Comparison of ENCODE assay signal across 8 mouse cellular contexts in the genomic region with DNA sequence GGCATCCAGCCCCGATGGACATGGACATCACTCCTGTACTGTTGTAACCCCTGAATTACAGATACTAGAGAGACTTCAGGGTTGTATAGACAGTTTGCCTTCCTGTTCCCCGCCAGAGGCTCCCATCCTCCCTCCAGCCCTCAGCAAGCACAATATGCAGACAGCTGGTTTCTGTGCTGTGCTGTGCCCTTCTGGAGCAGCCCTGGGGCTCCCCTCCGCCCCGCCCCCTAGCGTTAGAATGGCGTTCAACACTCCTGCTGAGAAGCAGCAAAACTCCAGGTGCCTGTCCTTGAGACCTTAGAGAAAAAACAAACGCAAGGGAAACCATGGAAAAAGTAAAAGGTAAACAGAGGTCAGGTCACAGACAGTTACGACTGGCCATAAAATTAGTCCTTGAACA. TPM values are rescaled to one million over a fixed set of nuclear protein-coding genes. Genes with fewer than 3 reads are reported as not detected.
A peak's percentile ranks its signal among the peaks of the same experiment; 100 is the strongest.
DNase-seq lines count a peak whose midpoint lies in the region; ATAC-seq lines count a peak whose summit lies in the region.

No protein-coding gene starts in this region.

- H3K9ac ChIP-seq in heart, embryonic 12.5 days, result no peak overlapping the region
- no peak overlapping the region for H3K9ac ChIP-seq in hindbrain, embryonic 12.5 days
- H3K9ac ChIP-seq in limb, embryonic 11.5 days (ENCODE audit: low read length), result no peak overlapping the region
- H3K9ac ChIP-seq in midbrain, embryonic 13.5 days (replicated peaks), result no peak overlapping the region

- no peak overlapping the region for H3K27ac ChIP-seq in heart, embryonic 12.5 days (ENCODE audit: poor library complexity, severe bottlenecking)
- no peak overlapping the region for H3K27ac ChIP-seq in forebrain, embryonic 10.5 days
- no peak overlapping the region for H3K27ac ChIP-seq in hindbrain, embryonic 12.5 days
- no peak overlapping the region for H3K27ac ChIP-seq in limb, embryonic 11.5 days (replicated peaks; ENCODE audit: low read depth, low read length)
- H3K27ac ChIP-seq in midbrain, embryonic 13.5 days, result no peak overlapping the region

- no peaks in the 10 kb centered on the region for H3K27me3 ChIP-seq in heart, embryonic 12.5 days (replicated peaks)
- peaks cover 7% of the 10 kb centered on the region; the same call in 1 of the 2 replicates for H3K27me3 ChIP-seq in forebrain, embryonic 10.5 days (ENCODE audit: poor library complexity, severe bottlenecking)
- H3K27me3 ChIP-seq in hindbrain, embryonic 12.5 days, result no peaks in the 10 kb centered on the region; the same call in 1 of the 2 replicates
- H3K27me3 ChIP-seq in limb, embryonic 11.5 days (ENCODE audit: control insufficient read depth, insufficient read depth, low read length), result no peaks in the 10 kb centered on the region
- 0 out of 2 replicates have a peak, but pooled peaks cover 7% of the 10 kb centered on the region for H3K27me3 ChIP-seq in midbrain, embryonic 13.5 days
- no peaks in the 10 kb centered on the region; the same call in 1 of the 2 replicates for H3K27me3 ChIP-seq in splenic B cell, adult 2 months (ENCODE audit: control insufficient read depth, insufficient read depth, low read length, poor library complexity, severe bottlenecking)

- no peak overlapping the region for H3K4me2 ChIP-seq in heart, embryonic 12.5 days
- no peak overlapping the region for H3K4me2 ChIP-seq in hindbrain, embryonic 12.5 days (replicated peaks)
- H3K4me2 ChIP-seq in limb, embryonic 11.5 days (ENCODE audit: low read depth, severe bottlenecking), result no peak overlapping the region
- H3K4me2 ChIP-seq in midbrain, embryonic 13.5 days (replicated peaks), result no peak overlapping the region

- ATAC-seq in heart, embryonic 12.5 days (ENCODE audit: insufficient number of reproducible peaks, low FRiP score), result no peak
- peak; percentile 51; the same call in 1 of the 2 replicates for ATAC-seq in hindbrain, embryonic 12.5 days (ENCODE audit: low FRiP score)
- ATAC-seq in limb, embryonic 11.5 days (ENCODE audit: insufficient number of reproducible peaks, low FRiP score, low TSS enrichment, low read depth), result no peak
- ATAC-seq in midbrain, embryonic 13.5 days, result peak; percentile 72

- H3K36me3 ChIP-seq in heart, embryonic 12.5 days, result no peaks in the 10 kb centered on the region
- no peaks in the 10 kb centered on the region for H3K36me3 ChIP-seq in forebrain, embryonic 10.5 days (replicated peaks)
- no peaks in the 10 kb centered on the region for H3K36me3 ChIP-seq in hindbrain, embryonic 12.5 days
- H3K36me3 ChIP-seq in limb, embryonic 11.5 days (ENCODE audit: control insufficient read depth, insufficient read depth, low read length), result no peaks in the 10 kb centered on the region
- no peaks in the 10 kb centered on the region for H3K36me3 ChIP-seq in midbrain, embryonic 13.5 days
- H3K36me3 ChIP-seq in splenic B cell, adult 2 months (ENCODE audit: control insufficient read depth, insufficient read depth, low read length, poor library complexity, severe bottlenecking), result no peaks in the 10 kb centered on the region

- peaks cover 12% of the 10 kb centered on the region for H3K4me1 ChIP-seq in heart, embryonic 12.5 days (replicated peaks)
- H3K4me1 ChIP-seq in forebrain, embryonic 10.5 days, result peaks cover 23% of the 10 kb centered on the region
- peaks cover 9% of the 10 kb centered on the region for H3K4me1 ChIP-seq in hindbrain, embryonic 12.5 days
- peaks cover 3% of the 10 kb centered on the region; the same call in 1 of the 2 replicates for H3K4me1 ChIP-seq in limb, embryonic 11.5 days (ENCODE audit: control insufficient read depth, insufficient read depth, low read length)
- H3K4me1 ChIP-seq in midbrain, embryonic 13.5 days (replicated peaks), result peaks cover 12% of the 10 kb centered on the region

- peak; percentile 64 to 86 for DNase-seq in heart, adult 18-20 months
- DNase-seq in adrenal gland, adult (ENCODE audit: inconsistent age in 2 of 2, low spot score in 1 of 2), result peak; percentile 72 to 91
- DNase-seq in forebrain, embryonic 10.5 days (ENCODE audit: extremely low spot score, low spot score), result peak; percentile 71
- peak; percentile 84 for DNase-seq in limb, embryonic 11.5 days (ENCODE audit: low spot score)
- DNase-seq in splenic B cell, adult 2 months (ENCODE audit: low read depth, low spot score), result peak; percentile 76

- no peak overlapping the region for H3K4me3 ChIP-seq in heart, embryonic 12.5 days
- no peak overlapping the region for H3K4me3 ChIP-seq in forebrain, embryonic 10.5 days
- no peak overlapping the region for H3K4me3 ChIP-seq in hindbrain, embryonic 12.5 days
- no peak overlapping the region for H3K4me3 ChIP-seq in limb, embryonic 11.5 days (ENCODE audit: low read depth, low read length)
- no peak overlapping the region for H3K4me3 ChIP-seq in midbrain, embryonic 13.5 days (replicated peaks)

- H3K9me3 ChIP-seq in heart, embryonic 12.5 days (replicated peaks), result no peaks in the 10 kb centered on the region
- H3K9me3 ChIP-seq in forebrain, embryonic 10.5 days, result no peaks in the 10 kb centered on the region
- no peaks in the 10 kb centered on the region for H3K9me3 ChIP-seq in hindbrain, embryonic 12.5 days (replicated peaks)
- no peaks in the 10 kb centered on the region for H3K9me3 ChIP-seq in limb, embryonic 11.5 days (ENCODE audit: control insufficient read depth, low read length)
- no peaks in the 10 kb centered on the region for H3K9me3 ChIP-seq in midbrain, embryonic 13.5 days

- WGBS in heart, embryonic 12.5 days, result 16% methylated on average over 8 of the region's 8 CpGs
- 21% methylated on average over 8 of the region's 8 CpGs for WGBS in forebrain, embryonic 10.5 days
- 17% methylated on average over 8 of the region's 8 CpGs for WGBS in hindbrain, embryonic 12.5 days
- WGBS in limb, embryonic 11.5 days, result 17% methylated on average over 8 of the region's 8 CpGs
- WGBS in midbrain, embryonic 13.5 days, result 19% methylated on average over 8 of the region's 8 CpGs

RNA-seq across cellular contexts. Expression of a gene that starts 59.9 kb away (rescaled TPM):
- total RNA-seq in heart, adult 18-20 months (2021), result not detected
- polyA plus RNA-seq in heart, embryonic 12.5 days (2016; fragmentation: Nextera tagmentation; extraction: Ambion mirVana), result 0.13 TPM in 1 of 2 replicates, not detected in the other
- polyA plus RNA-seq in forebrain, embryonic 10.5 days (2016; fragmentation: Nextera tagmentation; extraction: Ambion mirVana), result not detected in 2 replicates
- polyA plus RNA-seq in hindbrain, embryonic 12.5 days (2016; fragmentation: Nextera tagmentation; extraction: Ambion mirVana), result 0.14 and 0.49 TPM in 2 replicates
- polyA plus RNA-seq in limb, embryonic 11.5 days (2014; fragmentation: Nextera tagmentation; extraction: Ambion mirVana), result not detected in 2 replicates
- polyA plus RNA-seq in midbrain, embryonic 13.5 days (2015; fragmentation: Nextera tagmentation; extraction: Ambion mirVana), result 0.05 TPM in 1 of 2 replicates, not detected in the other

Comparison
In these comparisons a context has a peak if more than half of its experiments do, and no peak if none do; other contexts are left out.
1. ATAC-seq: peak in hindbrain, embryonic 12.5 days (single experiment) and midbrain, embryonic 13.5 days (single experiment); none in heart, embryonic 12.5 days (single experiment) and limb, embryonic 11.5 days (single experiment).
2. Peak in every context shown above with its lines, with median percentiles within 50 percentile points of each other: DNase-seq.